Mouse (Mus musculus) stomach, postnatal 0 days (tissue): ENCODE measurements around the gene Pakap. TPM values are rescaled to one million over a fixed set of nuclear protein-coding genes. Genes with fewer than 3 reads are reported as not detected.
A peak's percentile ranks its signal among the peaks of the same experiment; 100 is the strongest.

ENCODE experiments used
- ATAC-seq: fragments of 200-750 bp; cut with Nextera tagmentation; 2 replicates; pipeline ENCODE4 v1.8.0; 2017; ENCODE audit not compliant: low FRiP score, low TSS enrichment
- DNase-seq: peaks from one replicate; pipeline ENCODE4 v3.0.0-alpha.2; 2016; ENCODE audit warnings: low spot score
- H3K27ac ChIP-seq: fragments of 300-500 bp; sonication (generic); replicated peaks from 2 replicates; pipeline ENCODE4 v1.5.1; 2014; ENCODE audit warnings: mild to moderate bottlenecking, control low read depth
- H3K27me3 ChIP-seq: fragments of 300-500 bp; sonication (generic); 2 replicates; pipeline ENCODE4 v1.6.1; 2014; ENCODE audit warnings: low read length; ENCODE audit not compliant: control insufficient read depth, insufficient read depth
- H3K36me3 ChIP-seq: fragments of 300-500 bp; sonication (generic); 2 replicates; pipeline ENCODE4 v1.6.1; 2014; ENCODE audit warnings: low read length, mixed read lengths; ENCODE audit not compliant: control insufficient read depth, insufficient read depth
- H3K4me1 ChIP-seq: fragments of 300-500 bp; sonication (generic); replicated peaks from 2 replicates; pipeline ENCODE4 v1.6.1; 2014; ENCODE audit warnings: antibody characterized with exemption; ENCODE audit not compliant: control insufficient read depth, insufficient read depth
- H3K4me2 ChIP-seq: fragments of 300-500 bp; sonication (generic); replicated peaks from 2 replicates; pipeline ENCODE4 v1.6.1; 2014; ENCODE audit warnings: low read depth, mild to moderate bottlenecking, control low read depth, moderate library complexity
- H3K4me3 ChIP-seq: fragments of 300-500 bp; sonication (generic); 2 replicates; pipeline ENCODE4 v1.5.1; 2014; ENCODE audit warnings: low read depth, low read length, control low read depth
- H3K9ac ChIP-seq: fragments of 300-500 bp; sonication (generic); 2 replicates; pipeline ENCODE4 v1.6.1; 2014; ENCODE audit warnings: mild to moderate bottlenecking, low read length, control low read depth, mixed read lengths
- H3K9me3 ChIP-seq: fragments of 300-500 bp; sonication (generic); 2 replicates; pipeline ENCODE4 v1.6.1; 2016; ENCODE audit warnings: low read length; ENCODE audit not compliant: control insufficient read depth
- CTCF ChIP-seq: IDR thresholded peaks from 2 replicates; pipeline ENCODE4 v1.5.1; 2016; ENCODE audit warnings: antibody characterized with exemption, low read depth, mild to moderate bottlenecking, moderate library complexity
- EP300 ChIP-seq: optimal IDR thresholded peaks from 2 replicates; pipeline ENCODE3; 2016; ENCODE audit warnings: antibody characterized with exemption
- WGBS: fragments of 180-500 bp; shearing (Covaris S2); extraction: QIAGEN DNeasy Blood & Tissue Kit; methylation state at CpG from one replicate; pipeline ENCODE4 v1.1.7; 2014; 5-methylcytosine and 5-hydroxymethylcytosine counted together
- polyA plus RNA-seq: library from polyadenylated mRNA; unstranded; fragments of >200 nt; fragmentation: Nextera tagmentation; extraction: Ambion mirVana; gene quantifications from 2 replicates; pipeline ENCODE4 v1.2.1, GENCODE M21; 2015

The Pakap gene
- polyA plus RNA-seq, 1 experiment from 2014 or later = 12.2 TPM

- Histone ChIP-seq H3K36me3 (no peaks in the 10 kb centered on the region), H3K4me3 (no peak overlapping the region), H3K27ac (no peak overlapping the region), H3K27me3 (no peaks in the 10 kb centered on the region), H3K4me2 (no peak overlapping the region), H3K4me1 (no peaks in the 10 kb centered on the region), H3K9ac (no peak overlapping the region), H3K9me3 (no peaks in the 10 kb centered on the region)
- TF ChIP-seq CTCF (no peak), EP300 (no peak)
- no peak for DNase-seq
- no peak for ATAC-seq
- WGBS = 87% methylated on average over 3 of the region's 3 CpGs
Observed at GRCm38 (mm10) chr4:57656861-57657260, 88.9 kb downstream of the Pakap start.

- Histone ChIP-seq H3K4me3 (no peak overlapping the region), H3K9ac (no peak overlapping the region), H3K36me3 (no peaks in the 10 kb centered on the region), H3K4me2 (no peak overlapping the region), H3K27me3 (no peaks in the 10 kb centered on the region), H3K9me3 (no peaks in the 10 kb centered on the region), H3K4me1 (no peaks in the 10 kb centered on the region), H3K27ac (no peak overlapping the region)
- no peak for ATAC-seq
- no peak for DNase-seq
- no peak for TF ChIP-seq CTCF
- no peak for TF ChIP-seq EP300
- 25% methylated on average over 4 of the region's 4 CpGs for whole genome bisulfite sequencing
Observed at GRCm38 (mm10) chr4:57660470-57660869, 92.5 kb downstream of the Pakap start.

- no peak overlapping the region for H3K9ac ChIP-seq
- no peak overlapping the region for H3K4me3 ChIP-seq
- H3K4me1 ChIP-seq = no peaks in the 10 kb centered on the region
- TF ChIP-seq CTCF (peak; percentile 16; the same call in 1 of the 2 replicates), EP300 (no peak)
- H3K27me3 ChIP-seq = no peaks in the 10 kb centered on the region
- 73% methylated on average over 3 of the region's 3 CpGs for WGBS
- H3K27ac ChIP-seq = no peak overlapping the region
- DNase-seq (no peak), ATAC-seq (no peak)
- no peaks in the 10 kb centered on the region for H3K9me3 ChIP-seq
- no peak overlapping the region for H3K4me2 ChIP-seq
- no peaks in the 10 kb centered on the region for H3K36me3 ChIP-seq
Observed at GRCm38 (mm10) chr4:57666101-57666500, 98.1 kb downstream of the Pakap start.

- no peaks in the 10 kb centered on the region for H3K4me1 ChIP-seq
- TF ChIP-seq CTCF (peak; percentile 72), EP300 (no peak)
- no peak overlapping the region for H3K4me3 ChIP-seq
- no peaks in the 10 kb centered on the region for H3K36me3 ChIP-seq
- no peak overlapping the region for H3K4me2 ChIP-seq
- H3K9me3 ChIP-seq = no peaks in the 10 kb centered on the region
- 37% methylated on average over 7 of the region's 7 CpGs for WGBS
- ATAC-seq = peak; percentile 11; the same call in 1 of the 2 replicates
- no peak overlapping the region for H3K9ac ChIP-seq
- peak; percentile 26 for DNase-seq
- H3K27ac ChIP-seq = no peak overlapping the region; the same call in 1 of the 2 replicates
- H3K27me3 ChIP-seq = no peaks in the 10 kb centered on the region
Observed at GRCm38 (mm10) chr4:57670813-57671469, 103.0 kb downstream of the Pakap start.

GRCm38 (mm10) chr4:57672541-57672940 lies 104.6 kb downstream of the Pakap start:
- H3K4me3 ChIP-seq = no peak overlapping the region
- H3K36me3 ChIP-seq = no peaks in the 10 kb centered on the region
- no peaks in the 10 kb centered on the region for H3K27me3 ChIP-seq
- H3K4me1 ChIP-seq = no peaks in the 10 kb centered on the region
- H3K27ac ChIP-seq = no peak overlapping the region
- ATAC-seq (no peak), DNase-seq (no peak)
- TF ChIP-seq EP300 (no peak), CTCF (no peak)
- H3K9ac ChIP-seq = no peak overlapping the region
- H3K4me2 ChIP-seq = no peak overlapping the region
- no peaks in the 10 kb centered on the region for H3K9me3 ChIP-seq
- WGBS = 73% methylated on average over 4 of the region's 4 CpGs

- no peak overlapping the region for H3K4me3 ChIP-seq
Observed at GRCm38 (mm10) chr4:57672996-57673906, 105.3 kb downstream of the Pakap start.

More at GRCm38 (mm10) chr4:57672996-57673906, 105.3 kb downstream of the Pakap start:
- WGBS = 14% methylated on average over 12 of the region's 12 CpGs
- no peaks in the 10 kb centered on the region for H3K9me3 ChIP-seq
- H3K4me1 ChIP-seq = no peaks in the 10 kb centered on the region
- TF ChIP-seq EP300 (no peak), CTCF (peak; percentile 93)
- peak overlapping the region; percentile 36 for H3K4me2 ChIP-seq
- ATAC-seq (peak; percentile 76; the same call in 1 of the 2 replicates), DNase-seq (peak; percentile 85)
- H3K27me3 ChIP-seq = no peaks in the 10 kb centered on the region
- no peaks in the 10 kb centered on the region for H3K36me3 ChIP-seq
- H3K9ac ChIP-seq = no peak overlapping the region
- H3K27ac ChIP-seq = no peak overlapping the region; the same call in 1 of the 2 replicates
